ENCODE assay signal across 1 mouse cellular context in genomic region chr16:17201977-17202376, GRCm38 (mm10).
TF ChIP-seq lines count a peak whose summit lies in the region.

No protein-coding gene starts in this region.

TF ChIP-seq in MEL, 35 proteins besides CTCF, POLR2A, EP300 and RAD21:
- TF ChIP-seq USF1 (IDR thresholded peaks at IDR 0.05; ENCODE audit: low read depth, low read length) (no peak), ZC3H11A (IDR thresholded peaks at IDR 0.05; ENCODE audit: low read depth, low read length) (peak; percentile 55; the same call in 1 of the 2 replicates), SMC3 (IDR thresholded peaks at IDR 0.05; ENCODE audit: low read depth, low read length) (peak; percentile 74), GATA1 (IDR thresholded peaks at IDR 0.05; ENCODE audit: low read depth, low read length) (0 out of 2 replicates have a peak, but pooled peaks have one; percentile 33), ZNF384 (IDR thresholded peaks at IDR 0.05; ENCODE audit: low read depth, low read length) (no peak), TBP (IDR thresholded peaks at IDR 0.05; ENCODE audit: low read depth, low read length) (peak; percentile 49; the same call in 1 of the 2 replicates), MYC (IDR thresholded peaks at IDR 0.05; ENCODE audit: low read depth, low read length) (0 out of 2 replicates have a peak, but pooled peaks have one; percentile 7), NELFE (IDR thresholded peaks at IDR 0.05; ENCODE audit: low read depth, low read length) (no peak)
TF ChIP-seq in MEL: peak in this region for 5.
